Mouse (Mus musculus) induced T-regulatory cell, adult 2 months (primary cell): ENCODE measurements around the gene Itgav.

Source experiments
- DNase-seq: peaks from one replicate; pipeline ENCODE4 v3.0.0-alpha.2; 2012; ENCODE audit warnings: low read depth

Gene Itgav

DNA sequence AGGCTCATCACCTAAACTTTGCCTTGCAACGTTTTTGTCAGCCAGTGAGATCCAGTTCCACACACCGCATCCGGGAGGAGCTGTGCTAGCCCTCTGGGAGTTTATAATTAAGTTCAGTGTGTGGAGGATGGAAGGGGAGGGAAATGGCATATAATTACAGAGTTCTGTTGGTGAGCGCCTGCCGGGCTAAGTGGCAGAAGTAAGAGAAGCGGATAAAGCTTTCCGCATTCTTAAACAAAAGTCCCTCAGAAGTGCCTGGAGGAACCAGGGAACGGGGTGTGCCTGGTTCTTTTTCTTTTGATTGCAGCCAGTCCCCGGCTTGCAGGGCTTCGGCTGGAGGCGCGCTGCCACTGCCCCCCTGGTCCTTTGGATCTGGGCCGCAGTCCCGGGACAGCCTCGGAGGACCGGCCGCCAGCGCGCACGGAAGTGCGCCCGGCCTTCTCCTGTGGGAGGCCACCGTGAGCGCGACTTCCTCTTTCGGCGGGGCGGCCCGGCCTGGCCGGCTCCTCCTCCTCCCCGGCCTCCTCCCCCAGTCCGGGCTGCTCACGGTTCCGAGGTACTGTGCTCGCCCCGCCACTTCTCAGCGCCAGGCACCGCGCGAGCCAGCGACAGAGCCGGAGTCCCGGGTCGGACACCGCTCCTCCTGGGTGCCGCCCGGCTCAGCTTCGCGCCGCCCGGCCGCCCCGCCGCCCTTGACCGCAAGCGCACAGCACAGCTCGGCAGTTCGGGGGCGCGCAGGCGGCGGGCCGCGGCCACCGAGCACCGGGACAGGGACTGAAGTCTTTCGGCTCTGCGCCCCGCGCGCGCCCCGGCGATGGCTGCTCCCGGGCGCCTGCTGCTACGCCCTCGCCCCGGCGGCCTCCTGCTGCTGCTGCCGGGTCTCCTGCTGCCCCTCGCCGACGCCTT, at the start of gene Itgav:
TSS of gene Itgav (plus strand) at position 477 of the 906 bp plus-strand sequence.
- DNase-seq: peak; percentile 89

- no peak for DNase-seq
These were observed 49.8 kb upstream of the Itgav start for GRCm38 (mm10) chr2:83674421-83674820.

DNA sequence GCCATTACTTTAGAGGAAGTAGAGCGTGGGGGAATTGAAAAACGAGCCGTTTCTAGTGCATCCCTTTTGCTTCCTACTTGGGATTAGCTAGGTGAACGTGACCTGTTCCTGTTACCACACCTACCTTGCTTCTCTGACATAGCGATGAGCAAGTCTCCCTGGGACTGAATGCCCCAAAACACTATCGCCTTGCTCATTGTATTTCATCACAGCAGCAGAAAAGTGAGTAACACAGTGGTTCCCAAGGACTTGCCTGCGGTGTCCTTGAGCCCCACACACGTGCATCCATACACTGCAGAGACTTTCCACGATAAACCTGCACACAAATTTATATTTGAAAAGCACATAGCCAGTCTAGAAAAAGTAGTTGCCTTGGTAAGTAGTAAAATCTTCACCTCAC, 49.3 kb upstream of the Itgav start:
- DNase-seq: no peak

DNA sequence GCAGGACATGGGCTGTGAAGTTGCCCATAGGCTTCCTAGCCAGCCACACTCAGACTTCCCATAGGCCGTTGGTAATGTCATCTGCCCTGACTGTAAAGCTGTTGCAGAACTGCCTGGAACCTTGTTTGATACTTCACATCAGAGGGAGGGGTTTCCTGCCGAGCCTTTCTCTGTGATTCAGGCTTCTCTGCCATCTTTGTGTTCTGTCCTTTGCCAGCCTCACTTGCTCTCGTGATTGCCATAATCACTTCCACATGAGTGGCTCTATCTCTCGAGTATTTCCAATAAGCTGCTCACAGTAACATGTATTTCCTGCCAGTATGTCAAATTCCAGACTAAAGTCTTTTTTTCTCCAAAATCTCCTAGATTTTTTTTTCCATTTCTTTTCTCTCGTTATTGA, 48.5 kb upstream of the Itgav start:
- no peak for DNase-seq

DNA sequence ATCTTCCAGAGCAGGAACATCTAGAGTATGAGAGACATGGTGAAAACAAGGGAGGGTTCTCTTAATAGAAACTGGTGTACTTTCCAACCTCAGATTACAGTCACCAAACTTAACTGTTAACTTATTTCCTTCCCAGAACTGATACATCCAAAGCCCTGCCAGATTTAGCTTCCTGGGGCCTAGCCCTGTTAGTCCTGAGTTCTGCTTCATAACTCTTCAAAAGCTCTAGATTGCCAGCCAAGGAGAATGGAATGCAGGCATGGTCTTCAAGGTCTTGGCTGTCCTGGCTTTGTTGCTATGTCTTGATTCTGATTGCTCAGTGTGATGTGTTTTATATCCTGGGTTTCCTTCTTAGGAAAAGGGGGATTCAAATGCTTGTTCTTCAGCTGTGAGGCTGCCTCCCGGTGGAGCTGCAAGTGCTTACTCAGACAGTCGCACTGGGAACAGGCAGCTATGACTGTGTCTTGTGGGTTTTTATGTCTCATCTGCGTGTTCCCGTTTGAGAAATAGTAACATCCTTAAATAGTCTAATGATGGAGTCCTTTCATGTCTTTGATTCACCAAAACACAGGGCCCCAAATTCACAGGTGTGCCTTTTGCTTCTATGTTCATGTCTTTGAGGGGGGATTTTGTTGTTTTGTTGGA, 47.8 kb upstream of the Itgav start:
- DNase-seq: no peak

DNA sequence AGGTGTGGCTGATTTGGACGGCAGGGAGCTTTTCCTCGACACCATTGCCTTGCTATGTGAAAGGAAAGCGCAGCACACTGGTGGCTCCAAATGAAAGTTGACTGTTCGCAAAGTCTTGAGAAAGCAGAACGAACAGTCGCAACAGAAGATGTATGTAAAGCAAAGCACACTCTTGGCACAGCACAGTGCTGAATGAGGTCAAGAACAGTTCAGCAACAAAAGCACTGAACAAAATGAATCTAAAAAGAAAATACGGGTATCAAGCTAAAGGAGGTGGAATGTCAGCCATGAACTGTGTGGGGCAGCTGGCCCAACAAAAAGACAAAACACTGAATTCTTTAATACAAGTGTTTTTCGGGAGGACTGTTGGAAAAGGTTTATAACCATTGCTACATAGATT, 42.9 kb upstream of the Itgav start:
- DNase-seq: no peak

DNA sequence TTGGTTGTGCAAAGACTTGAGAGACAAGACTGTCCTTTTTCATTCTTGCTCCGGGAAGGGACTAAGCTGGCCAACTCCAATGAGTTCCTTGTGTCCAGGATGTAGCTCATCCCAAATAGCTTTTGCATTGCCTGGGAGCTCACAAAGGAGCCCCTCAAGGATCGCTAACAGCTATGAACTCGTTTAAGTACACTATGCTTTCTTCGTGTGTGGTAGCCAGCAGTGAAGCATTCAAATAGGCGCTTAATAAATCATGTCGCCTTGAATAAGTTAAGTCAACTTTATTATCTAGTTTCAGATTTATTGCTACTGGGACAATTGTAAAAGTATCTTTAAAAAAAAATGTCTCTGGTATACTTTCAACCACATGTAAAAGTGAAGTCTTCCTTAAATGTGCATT, 42.4 kb upstream of the Itgav start:
- no peak for DNase-seq

DNA sequence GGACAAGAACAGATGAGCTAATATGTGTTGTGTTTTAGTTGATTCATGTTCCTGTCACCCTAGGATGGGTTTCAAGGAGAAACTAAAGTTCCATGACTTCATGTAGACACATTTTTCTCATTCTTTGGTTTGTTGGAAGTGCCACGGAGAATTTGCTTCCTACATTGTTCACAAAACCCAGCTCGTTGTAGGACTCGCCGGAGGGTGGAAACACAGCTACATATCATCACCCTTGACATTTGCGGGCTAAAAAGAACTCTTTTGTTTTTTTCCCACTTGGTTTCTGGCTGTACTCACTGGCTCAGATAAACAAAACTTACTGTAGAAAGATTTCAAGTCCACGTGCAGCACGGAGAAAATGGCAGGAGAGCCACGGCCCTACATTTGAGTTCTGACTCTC, 41.9 kb upstream of the Itgav start:
- DNase-seq: no peak

DNA sequence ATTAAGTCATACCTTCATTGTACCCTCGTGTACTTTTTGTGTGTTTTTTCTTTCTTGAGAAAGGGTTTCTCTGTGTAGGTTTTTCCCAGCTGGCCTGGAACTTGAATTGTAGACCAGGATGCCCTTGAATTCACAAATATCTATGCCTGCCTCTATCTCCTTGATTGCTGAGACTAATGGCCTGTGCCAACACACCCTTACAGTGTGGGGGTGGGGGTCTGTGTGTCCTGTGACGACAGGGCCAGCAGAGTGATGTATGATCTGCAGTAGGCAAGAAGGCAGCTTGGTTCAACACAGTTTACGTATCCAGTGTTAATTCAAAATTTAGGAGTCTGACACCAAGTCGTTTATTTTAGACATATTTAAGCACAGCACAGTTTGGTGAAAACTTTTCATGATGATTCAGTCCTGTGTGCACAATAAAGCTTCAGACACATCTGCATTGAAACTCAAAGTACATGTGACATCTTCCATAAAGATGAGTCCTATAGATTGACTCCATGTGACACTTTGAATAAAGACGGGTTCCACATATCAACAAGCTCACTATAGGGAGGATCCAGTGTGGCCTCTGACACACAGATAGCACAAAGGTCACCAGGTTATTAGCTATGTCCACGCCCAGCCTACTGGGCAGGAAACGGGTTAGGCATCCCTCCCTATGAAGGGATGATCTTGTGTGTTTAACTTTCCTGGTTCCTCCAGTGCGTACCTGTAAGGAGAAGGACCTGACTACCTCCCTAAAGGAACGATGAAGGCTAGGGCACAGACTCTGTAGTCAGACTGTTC, 40.3 kb upstream of the Itgav start:
- DNase-seq: no peak

GRCm38 (mm10) chr2:83684691-83685090, 39.5 kb upstream of the Itgav start:
- DNase-seq: no peak

DNA sequence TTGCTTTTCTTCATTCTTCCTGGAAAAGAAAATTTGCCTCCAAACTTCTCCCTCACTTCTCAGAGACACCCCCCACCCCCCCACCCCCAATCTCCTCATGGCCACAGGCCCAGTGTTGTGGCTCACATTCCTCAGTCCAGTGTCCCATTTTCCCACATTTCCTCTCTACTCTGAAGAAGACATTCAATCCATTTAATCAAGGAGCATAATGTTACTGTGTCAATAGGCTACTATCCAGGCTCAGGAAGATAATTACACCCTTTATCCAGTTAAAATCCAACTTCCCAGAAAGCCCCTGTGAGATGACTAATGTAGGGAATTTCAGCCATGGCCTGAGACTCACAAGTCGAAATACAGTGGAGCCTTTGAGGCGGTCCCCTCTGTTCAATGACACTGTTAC, 33.8 kb upstream of the Itgav start:
- DNase-seq: no peak

- DNase-seq: no peak
These were observed 31.3 kb upstream of the Itgav start for GRCm38 (mm10) chr2:83692651-83693545.

GRCm38 (mm10) chr2:83694061-83694460, 30.1 kb upstream of the Itgav start:
- peak; percentile 27 for DNase-seq

DNA sequence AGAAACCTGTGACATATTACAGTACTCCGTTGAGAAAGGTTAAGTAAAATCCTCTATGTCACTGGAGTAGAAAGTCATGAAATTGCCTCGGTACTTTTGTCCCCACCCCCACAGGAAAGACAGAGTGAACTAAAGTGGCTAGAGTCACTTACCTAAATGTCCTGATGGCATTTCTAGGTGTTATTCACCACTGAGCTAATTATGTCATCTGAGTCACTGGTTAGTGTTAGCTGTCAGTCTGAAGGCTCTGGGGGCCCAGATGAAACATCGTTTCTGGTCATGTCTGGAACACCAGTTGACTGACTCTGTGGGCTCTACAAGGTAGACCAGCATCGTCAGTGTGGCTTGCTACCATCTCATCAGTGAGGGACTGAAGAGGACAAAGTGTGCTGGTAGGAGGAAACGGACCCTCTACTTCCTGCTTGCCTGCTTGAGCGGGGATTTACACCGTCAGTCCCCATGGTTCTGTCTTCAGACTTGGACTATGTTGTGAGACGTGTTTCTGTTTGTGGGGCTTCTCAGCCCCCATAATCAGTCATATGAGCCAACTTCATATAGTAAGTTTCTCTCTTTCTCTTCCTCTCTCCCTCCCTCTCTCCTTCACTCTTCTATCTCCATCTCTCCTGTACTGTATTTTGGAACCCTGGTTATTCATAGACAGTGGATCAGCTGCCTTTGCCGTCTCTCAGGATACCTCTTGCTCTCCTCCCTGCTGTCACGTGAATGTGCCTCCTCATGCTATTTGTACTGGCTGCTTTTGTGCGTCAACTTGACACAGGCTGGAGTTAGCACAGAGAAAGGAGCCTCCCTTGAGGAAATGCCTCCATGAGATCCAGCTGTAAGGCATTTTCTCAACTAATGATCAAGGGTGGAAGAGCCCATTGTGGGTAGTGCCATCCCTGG, 28.6 kb upstream of the Itgav start:
- peak; percentile 79 for DNase-seq

DNA sequence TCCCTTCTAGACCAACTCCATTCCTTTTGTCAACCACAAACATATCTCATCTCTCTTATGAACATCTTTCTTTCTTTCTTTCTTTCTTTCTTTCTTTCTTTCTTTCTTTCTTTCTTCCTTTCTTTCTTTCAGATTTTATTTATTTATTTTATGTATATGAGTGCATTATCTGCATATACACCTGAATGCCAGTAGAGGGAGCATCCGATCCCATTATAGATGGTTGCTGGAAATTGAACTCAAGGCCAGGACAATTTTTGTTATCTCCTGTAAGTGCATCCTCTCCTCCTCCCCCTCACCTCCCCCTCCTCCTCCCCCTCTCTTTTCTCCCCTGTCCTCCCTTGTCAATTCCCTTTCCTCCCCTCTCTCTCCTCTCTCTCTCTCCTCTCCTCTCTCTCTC, 25.7 kb upstream of the Itgav start:
- peak; percentile 62 for DNase-seq

GRCm38 (mm10) chr2:83699324-83699723, 24.9 kb upstream of the Itgav start:
- peak; percentile 59 for DNase-seq

DNA sequence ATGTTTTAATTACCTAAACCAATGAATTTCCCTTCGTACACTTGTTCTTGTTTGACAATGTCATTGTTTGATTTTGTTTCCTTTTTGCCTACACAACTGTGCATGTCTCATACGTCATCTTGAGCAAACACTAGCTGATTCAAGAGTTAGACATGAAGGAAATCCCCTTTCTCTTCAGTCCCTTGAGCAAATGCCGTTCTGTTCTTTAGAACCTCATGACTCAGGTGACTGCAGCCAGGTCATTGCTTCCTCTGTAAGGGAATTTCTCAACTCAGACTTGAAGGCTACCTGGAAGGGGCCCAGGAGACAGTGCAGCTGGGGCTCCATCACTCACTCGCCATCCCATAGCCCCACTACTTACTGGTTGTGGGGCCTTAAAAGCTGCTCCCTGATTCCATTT, 23.5 kb upstream of the Itgav start:
- DNase-seq: peak; percentile 87

- DNase-seq: no peak
These were observed 21.8 kb upstream of the Itgav start for GRCm38 (mm10) chr2:83702411-83702810.

GRCm38 (mm10) chr2:83705580-83706158, 18.5 kb upstream of the Itgav start:
- no peak for DNase-seq

- peak; percentile 41 for DNase-seq
These were observed 14.2 kb upstream of the Itgav start for GRCm38 (mm10) chr2:83709896-83710524.
